Mouse (Mus musculus) liver, adult 2 months (tissue): ENCODE measurements around the gene U2af1l4. TPM values are rescaled to one million over a fixed set of nuclear protein-coding genes. Genes with fewer than 3 reads are reported as not detected.

Experiments
- DNase-seq: peaks from one replicate; pipeline ENCODE4 v3.0.0-alpha.2; 2011; ENCODE audit warnings: low read depth, low spot score; ENCODE audit errors: extremely low read depth
- H3K27ac ChIP-seq: fragments of 200-500 bp; replicated peaks from 2 replicates; pipeline ENCODE4 v1.5.1; 2012; ENCODE audit warnings: low read depth, mild to moderate bottlenecking, control low read depth, inconsistent platforms, low read length; ENCODE audit not compliant: insufficient read depth
- H3K27me3 ChIP-seq: fragments of 200-500 bp; 2 replicates; pipeline ENCODE4 v1.6.1; 2012; ENCODE audit warnings: mild to moderate bottlenecking, moderate library complexity, low read length, inconsistent platforms; ENCODE audit not compliant: control insufficient read depth, insufficient read depth
- H3K36me3 ChIP-seq: fragments of 200-500 bp; 2 replicates; pipeline ENCODE4 v1.6.1; 2012; ENCODE audit warnings: low read length, inconsistent platforms; ENCODE audit not compliant: control insufficient read depth, insufficient read depth
- H3K4me1 ChIP-seq: fragments of 200-500 bp; 2 replicates; pipeline ENCODE4 v1.6.1; 2011; ENCODE audit warnings: low read length; ENCODE audit not compliant: control insufficient read depth, insufficient read depth
- H3K4me3 ChIP-seq: fragments of 200-500 bp; 2 replicates; pipeline ENCODE4 v1.5.1; 2011; ENCODE audit warnings: low read depth, mild to moderate bottlenecking, control low read depth, low read length, moderate library complexity; ENCODE audit not compliant: insufficient read depth
- H3K79me2 ChIP-seq: fragments of 200-500 bp; 2 replicates; pipeline ENCODE4 v1.6.1; 2012; ENCODE audit warnings: inconsistent platforms, mild to moderate bottlenecking, low read length, moderate library complexity; ENCODE audit not compliant: control insufficient read depth, insufficient read depth
- H3K9ac ChIP-seq: fragments of 200-500 bp; 2 replicates; pipeline ENCODE4 v1.6.1; 2012; ENCODE audit warnings: low read depth, mild to moderate bottlenecking, control low read depth, inconsistent platforms, low read length
- CTCF ChIP-seq: fragments of 200-500 bp; IDR thresholded peaks from 2 replicates; pipeline ENCODE4 v1.5.1; 2011; ENCODE audit warnings: low read depth, low read length, control low read depth
- POLR2A ChIP-seq: fragments of 200-500 bp; IDR thresholded peaks from 2 replicates; pipeline ENCODE4 v1.6.1; 2011; ENCODE audit warnings: low read length, control low read depth; ENCODE audit not compliant: insufficient read depth; ENCODE audit errors: extremely low read depth
- WGBS: fragments of 180-500 bp; shearing (Covaris S2); methylation state at CpG from one replicate; pipeline ENCODE4 v1.1.7; 2018; 5-methylcytosine and 5-hydroxymethylcytosine counted together
- polyA plus RNA-seq: library from polyadenylated mRNA; depleted of rRNA; stranded (reverse); fragments of >200 nt; gene quantifications from 2 replicates; pipeline ENCODE4 v1.2.3, GENCODE M21; 2012
- total RNA-seq: library from RNA; depleted of rRNA; stranded (reverse); fragments of >200 nt; gene quantifications from 2 replicates; pipeline ENCODE4 v1.2.3, GENCODE M21; 2014

The U2af1l4 gene
- total and polyA plus RNA-seq, 2 experiments = 16.2 to 34.6 TPM

DNA sequence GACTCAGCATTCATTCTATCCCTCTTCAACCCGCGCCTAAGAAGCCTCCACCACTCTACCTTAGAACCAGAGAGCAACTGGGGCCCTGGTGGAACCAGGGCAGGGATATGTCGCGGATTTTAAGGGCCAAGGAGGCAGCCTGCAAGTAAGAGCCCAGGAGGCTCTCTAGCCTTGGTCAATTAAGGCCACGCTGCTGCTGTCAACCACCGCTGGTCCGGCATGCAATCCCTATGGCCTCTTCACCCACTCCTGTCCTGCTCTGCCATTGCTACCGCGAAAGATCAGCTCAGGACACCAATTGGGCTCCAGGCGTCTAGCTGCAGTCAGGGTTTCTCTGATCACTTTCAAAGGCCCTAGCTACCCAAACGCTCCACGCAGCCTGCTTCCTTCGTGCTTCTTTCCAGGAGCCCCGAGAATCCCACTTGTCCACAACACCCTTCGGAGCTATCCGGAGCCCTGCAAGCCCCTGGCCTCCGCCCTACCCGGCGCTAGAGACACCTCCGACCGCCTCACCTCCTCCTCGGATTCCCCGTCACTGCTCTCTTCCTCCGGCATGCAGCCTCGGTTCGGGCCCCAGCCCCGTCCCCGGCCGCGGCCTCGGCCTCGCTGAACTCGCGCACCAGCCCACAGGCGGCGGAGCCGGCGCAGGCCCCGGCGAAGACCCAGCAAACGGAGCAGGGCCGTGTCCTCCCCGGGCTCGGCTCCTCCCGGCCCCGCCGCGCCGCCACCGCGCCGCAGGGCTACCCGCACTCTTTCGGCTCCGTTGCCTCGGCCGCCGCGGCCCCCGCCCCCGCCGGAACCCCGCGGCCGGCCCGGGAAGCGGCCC, 25.0 kb downstream of the U2af1l4 start:
- 0% methylated on average over 63 of the region's 67 CpGs for WGBS
- DNase-seq = peak; percentile 38
- peak overlapping the region; percentile 93 for H3K4me3 ChIP-seq

DNA sequence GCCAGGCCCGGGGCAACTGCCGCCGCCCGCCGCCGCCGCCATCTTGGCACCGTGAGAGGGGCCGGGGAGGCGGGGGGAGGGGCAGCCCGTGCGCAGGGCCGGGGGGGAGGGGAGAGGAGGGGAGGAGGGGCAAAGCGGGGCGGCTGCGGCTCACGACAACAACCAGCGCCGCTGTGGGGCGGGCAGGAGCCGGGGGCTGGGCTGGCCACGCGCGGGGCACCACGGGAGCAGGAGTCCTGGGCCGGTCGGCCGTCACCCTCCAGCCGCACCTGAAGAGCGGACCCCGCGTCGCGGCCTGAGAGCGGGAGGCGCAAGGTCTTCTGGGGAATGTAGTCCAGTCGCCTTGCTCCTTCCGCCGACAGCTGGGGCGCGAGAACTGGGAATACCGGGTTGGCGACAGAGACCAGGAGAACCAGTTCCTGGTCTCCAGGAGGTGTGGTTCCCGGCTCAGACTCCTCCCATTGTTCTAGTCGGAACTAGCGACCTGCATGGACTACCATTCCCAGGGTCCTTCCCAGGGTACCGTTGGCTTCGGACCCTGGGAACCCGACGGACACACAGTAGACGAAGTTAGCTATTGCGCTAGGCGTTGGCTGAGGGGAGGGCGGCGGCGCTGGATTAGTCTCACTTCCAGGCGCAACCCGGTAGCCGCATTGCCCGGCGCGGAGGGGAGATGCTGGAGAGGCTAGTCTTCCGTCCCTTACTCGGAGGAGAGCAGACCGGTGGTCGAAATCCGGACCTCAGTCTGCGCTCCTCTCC, 25.8 kb downstream of the U2af1l4 start, which contains the start of gene Kmt2b:
Gene Kmt2b (minus strand): TSS at position 51 of the 759 bp plus-strand sequence.
- no peaks in the 10 kb centered on the region for H3K27me3 ChIP-seq
- no peaks in the 10 kb centered on the region for H3K36me3 ChIP-seq
- peaks cover 21% of the 10 kb centered on the region for H3K79me2 ChIP-seq
- H3K9ac ChIP-seq = peak within 1 kb of the TSS; percentile 99
- WGBS = 1% methylated on average over 58 of the region's 68 CpGs
- H3K4me1 ChIP-seq = peaks cover 7% of the 10 kb centered on the region; the same call in 1 of the 2 replicates
- TF ChIP-seq POLR2A = peak; percentile 79
- TF ChIP-seq CTCF = no peak
- peak; percentile 98 for DNase-seq
- H3K27ac ChIP-seq = peak within 1 kb of the TSS; percentile 91
- H3K4me3 ChIP-seq = peak within 1 kb of the TSS; percentile 93

More for the DNA sequence above, 25.0 kb downstream of the U2af1l4 start:
- Histone ChIP-seq H3K36me3 (no peaks in the 10 kb centered on the region; the same call in 1 of the 2 replicates), H3K27me3 (no peaks in the 10 kb centered on the region), H3K27ac (peak overlapping the region; percentile 90), H3K9ac (peak overlapping the region; percentile 99), H3K4me1 (peaks cover 7% of the 10 kb centered on the region; the same call in 1 of the 2 replicates), H3K79me2 (peaks cover 23% of the 10 kb centered on the region)
- no peak for TF ChIP-seq CTCF
- no peak for TF ChIP-seq POLR2A

DNA sequence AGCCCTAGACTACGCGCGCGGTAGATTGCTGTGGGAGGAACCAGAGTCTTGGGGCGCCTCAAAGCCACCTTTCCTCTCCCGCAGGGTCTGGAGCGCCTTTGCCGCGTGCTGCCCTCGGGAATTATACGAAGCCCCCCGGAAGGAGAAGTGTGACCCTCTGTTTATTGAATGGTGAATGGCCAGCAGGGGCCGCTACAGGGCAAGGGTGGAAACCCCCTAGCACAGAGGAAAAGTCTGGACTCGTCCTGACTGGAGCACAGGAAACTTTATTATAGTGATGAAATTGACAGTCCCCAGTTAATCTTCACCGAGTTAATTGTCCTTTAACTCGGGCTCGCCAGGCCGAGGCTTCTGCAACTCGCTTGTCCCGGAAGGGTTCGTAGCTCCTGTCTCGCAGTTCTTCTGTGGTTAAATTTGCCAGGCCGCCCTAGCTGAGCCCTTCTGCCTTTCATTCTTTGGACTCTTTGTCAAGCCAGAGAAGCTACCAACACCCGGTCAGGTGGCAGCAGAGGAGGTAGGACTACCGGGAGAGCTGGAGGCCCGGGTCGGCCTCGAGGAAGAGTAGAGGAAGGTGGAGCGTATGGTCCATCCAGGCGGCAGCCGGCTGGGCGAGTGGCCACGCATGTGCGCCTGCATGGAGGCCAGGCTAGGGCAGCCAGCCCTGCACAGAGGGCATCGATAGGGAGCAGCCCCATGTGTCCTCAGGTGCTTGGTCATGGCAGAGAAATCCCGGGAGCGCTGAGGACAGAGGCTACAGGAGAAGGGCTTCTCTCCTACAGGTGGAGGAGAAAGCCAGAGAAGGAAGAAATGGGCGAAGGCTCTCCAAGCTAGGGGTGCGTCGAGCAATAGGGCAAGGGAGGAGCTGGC, 26.6 kb downstream of the U2af1l4 start:
- Histone ChIP-seq H3K9ac (peak overlapping the region; percentile 75), H3K27ac (peak overlapping the region; percentile 91), H3K36me3 (no peaks in the 10 kb centered on the region), H3K4me3 (peak overlapping the region; percentile 68), H3K27me3 (no peaks in the 10 kb centered on the region), H3K79me2 (peaks cover 16% of the 10 kb centered on the region), H3K4me1 (peaks cover 7% of the 10 kb centered on the region; the same call in 1 of the 2 replicates)
- no peak for TF ChIP-seq POLR2A
- peak; percentile 87 for TF ChIP-seq CTCF
- peak; percentile 83 for DNase-seq
- 8% methylated on average over 40 of the region's 40 CpGs for WGBS

DNA sequence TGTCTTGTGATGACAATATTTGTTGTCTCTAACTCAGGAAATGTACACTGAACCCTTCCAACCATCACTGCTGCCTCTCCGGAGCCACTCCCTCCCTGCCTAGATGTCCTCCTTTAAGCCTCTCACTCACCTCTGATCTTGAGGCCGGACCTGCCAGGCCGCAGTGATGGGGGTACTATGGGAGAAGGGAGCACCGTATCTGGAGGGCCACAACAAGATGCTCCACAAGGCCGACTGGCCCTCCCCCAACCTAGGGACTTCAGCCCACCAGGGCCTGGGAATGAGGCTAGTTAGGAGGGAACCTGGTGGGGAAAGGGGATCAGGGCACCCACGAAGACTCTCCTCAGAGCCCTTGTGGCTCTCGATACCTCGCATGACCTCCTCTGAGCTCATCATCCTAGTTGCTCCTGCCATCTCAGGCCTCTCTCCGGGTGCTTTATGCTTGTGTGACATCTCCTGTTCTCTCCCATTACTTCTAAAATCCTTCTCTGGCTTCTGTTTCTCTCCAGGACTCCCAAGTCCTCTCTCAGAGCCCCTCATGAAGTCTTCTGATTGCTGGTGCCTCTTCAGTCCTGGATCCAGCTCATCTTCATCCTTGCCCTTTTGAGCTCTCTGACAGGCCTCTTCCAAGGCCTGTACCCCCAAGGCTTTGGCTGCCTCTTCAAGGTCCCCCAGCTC, 28.0 kb downstream of the U2af1l4 start:
- 80% methylated on average over 9 of the region's 9 CpGs for WGBS
- Histone ChIP-seq H3K27me3 (no peaks in the 10 kb centered on the region), H3K79me2 (peaks cover 16% of the 10 kb centered on the region), H3K36me3 (no peaks in the 10 kb centered on the region), H3K27ac (peak overlapping the region; percentile 91), H3K9ac (peak overlapping the region; percentile 75), H3K4me3 (no peak overlapping the region), H3K4me1 (peaks cover 7% of the 10 kb centered on the region; the same call in 1 of the 2 replicates)
- DNase-seq = no peak
- TF ChIP-seq POLR2A (no peak), CTCF (no peak)

GRCm38 (mm10) chr7:30591605-30591951, 28.5 kb downstream of the U2af1l4 start:
- WGBS = 88% methylated on average over 4 of the region's 4 CpGs
- peaks cover 7% of the 10 kb centered on the region; the same call in 1 of the 2 replicates for H3K4me1 ChIP-seq
- no peak for TF ChIP-seq POLR2A

More at GRCm38 (mm10) chr7:30591605-30591951, 28.5 kb downstream of the U2af1l4 start:
- H3K9ac ChIP-seq = no peak overlapping the region
- no peak overlapping the region for H3K27ac ChIP-seq
- H3K36me3 ChIP-seq = no peaks in the 10 kb centered on the region
- peaks cover 15% of the 10 kb centered on the region for H3K79me2 ChIP-seq
- H3K4me3 ChIP-seq = no peak overlapping the region
- no peaks in the 10 kb centered on the region for H3K27me3 ChIP-seq
- no peak for DNase-seq
